7 mouse cellular contexts compared by ENCODE assay signal in the genomic region with DNA sequence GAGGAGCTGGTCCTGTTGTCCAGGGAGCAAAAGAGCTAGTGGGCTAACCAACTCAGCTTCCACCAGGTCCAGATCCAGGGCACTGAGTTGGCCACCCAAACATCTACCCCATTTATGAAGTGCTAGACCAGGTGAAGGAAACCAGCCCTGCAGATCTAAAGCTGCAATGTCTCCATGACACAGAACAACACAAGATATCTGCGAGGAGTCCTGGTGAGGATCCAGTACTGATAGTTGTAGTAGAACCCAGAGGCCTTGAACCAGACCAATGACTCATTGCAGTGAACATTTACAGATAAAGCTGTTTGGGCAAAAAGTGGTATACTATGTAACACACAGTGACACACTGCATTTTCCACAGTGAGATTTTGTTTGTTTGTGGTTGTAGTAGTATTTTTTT.
"Had no signal": no experiment of that assay in that cellular context is flagged by ENCODE, and none has a peak within 500 bp of the region (broad histone marks: within the 10 kb centered on the region; RNA-seq: fewer than 3 reads in every experiment).

No protein-coding gene starts in this region.

- DNase-seq: lung, adult 2 months; lung, postnatal 14 days; lung, postnatal 36 days; right cerebral cortex, postnatal 14 days; thymus, adult 2 months; thymus, postnatal 25 days; thymus, postnatal 4 days had no signal
